Mouse (Mus musculus): Measurements from ENCODE around the gene Tbc1d2b. TPM values are rescaled to one million over a fixed set of nuclear protein-coding genes. Genes with fewer than 3 reads are reported as not detected.
A peak's percentile ranks its signal among the peaks of the same experiment; 100 is the strongest.

The Tbc1d2b gene
- polyA plus RNA-seq, 1 experiment from 2014 or later = 20.1 TPM

DNA sequence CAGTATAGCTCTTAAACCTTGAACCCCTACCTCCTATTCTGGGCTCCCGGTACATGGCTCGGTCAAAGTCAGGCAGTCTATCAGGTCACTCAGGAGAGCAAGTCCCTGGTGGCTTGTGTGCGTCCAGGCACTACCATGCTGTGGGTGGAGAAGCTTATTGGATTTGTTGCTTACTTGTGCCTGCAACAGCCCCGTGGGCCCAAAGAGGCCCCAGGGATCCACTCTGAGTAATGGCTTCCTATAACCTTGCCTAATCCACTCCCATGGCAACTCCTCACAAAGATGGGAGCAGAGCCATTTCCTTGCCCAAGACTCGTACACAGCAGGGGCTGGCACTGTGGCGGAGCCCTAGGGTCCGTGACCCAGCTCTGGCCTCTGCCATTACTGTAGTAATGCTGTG lies 69.5 kb downstream of the Tbc1d2b start:
- Histone ChIP-seq H3K36me3 (peaks cover 25% of the 10 kb centered on the region), H3K27ac (replicated peaks) (no peak overlapping the region), H3K9ac (no peak overlapping the region), H3K4me2 (replicated peaks) (no peak overlapping the region), H3K27me3 (no peaks in the 10 kb centered on the region), H3K9me3 (replicated peaks) (no peaks in the 10 kb centered on the region), H3K4me3 (replicated peaks) (no peak overlapping the region), H3K4me1 (peaks cover 14% of the 10 kb centered on the region; the same call in 1 of the 2 replicates)
- WGBS = 82% methylated on average over 7 of the region's 7 CpGs
- peak; percentile 9; the same call in 1 of the 2 replicates for ATAC-seq (ENCODE audit: insufficient number of reproducible peaks, low FRiP score, low TSS enrichment, low read depth)

DNA sequence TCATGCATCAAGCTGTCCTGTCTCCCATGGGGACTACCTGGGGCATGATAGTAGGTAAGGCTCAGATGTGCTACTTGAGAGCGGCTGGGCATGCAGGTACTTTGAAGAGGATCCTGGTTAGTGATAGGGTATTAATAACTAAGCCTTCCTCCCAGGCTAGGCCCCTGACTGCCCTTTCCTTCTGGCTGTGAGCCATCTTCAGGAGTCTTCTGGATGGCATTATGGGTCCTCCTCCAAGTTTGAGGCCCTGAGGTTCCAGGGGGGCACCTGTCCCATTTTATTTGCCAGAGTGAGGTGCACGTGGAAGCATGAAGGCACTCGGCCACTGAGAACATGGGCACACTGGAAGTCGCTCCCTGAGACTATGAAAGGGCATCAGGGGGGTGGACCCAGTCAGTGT lies 70.1 kb downstream of the Tbc1d2b start:
- no peaks in the 10 kb centered on the region for H3K9me3 ChIP-seq (replicated peaks)
- no peak for ATAC-seq (ENCODE audit: insufficient number of reproducible peaks, low FRiP score, low TSS enrichment, low read depth)
- no peak overlapping the region for H3K27ac ChIP-seq (replicated peaks)
- no peaks in the 10 kb centered on the region for H3K27me3 ChIP-seq
- 89% methylated on average over 4 of the region's 4 CpGs for WGBS
- H3K4me1 ChIP-seq = peaks cover 14% of the 10 kb centered on the region; the same call in 1 of the 2 replicates
- H3K9ac ChIP-seq = no peak overlapping the region
- no peak overlapping the region for H3K4me3 ChIP-seq (replicated peaks)
- H3K4me2 ChIP-seq (replicated peaks) = no peak overlapping the region
- peaks cover 21% of the 10 kb centered on the region for H3K36me3 ChIP-seq

DNA sequence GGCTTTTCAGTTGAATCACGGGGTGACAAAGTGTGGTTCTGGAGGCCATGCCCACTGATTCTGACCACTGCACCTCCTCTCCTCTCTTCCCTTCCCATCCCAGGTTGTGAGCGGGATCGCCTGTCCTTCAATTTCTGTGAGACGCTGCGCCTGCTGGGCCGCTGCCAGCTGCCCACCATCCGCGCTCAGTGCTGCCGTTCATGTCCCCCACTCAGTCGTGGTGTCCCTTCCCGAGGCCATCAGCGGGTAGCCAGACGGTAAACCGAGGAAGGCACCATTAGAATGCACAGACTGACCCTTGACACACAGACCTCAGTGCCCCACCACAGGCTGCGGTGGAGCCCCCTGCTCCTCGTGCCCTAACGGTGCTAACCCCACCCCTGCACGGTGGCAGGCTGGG lies 71.0 kb downstream of the Tbc1d2b start:
- peaks cover 12% of the 10 kb centered on the region for H3K36me3 ChIP-seq
- H3K9me3 ChIP-seq (replicated peaks) = no peaks in the 10 kb centered on the region

DNA sequence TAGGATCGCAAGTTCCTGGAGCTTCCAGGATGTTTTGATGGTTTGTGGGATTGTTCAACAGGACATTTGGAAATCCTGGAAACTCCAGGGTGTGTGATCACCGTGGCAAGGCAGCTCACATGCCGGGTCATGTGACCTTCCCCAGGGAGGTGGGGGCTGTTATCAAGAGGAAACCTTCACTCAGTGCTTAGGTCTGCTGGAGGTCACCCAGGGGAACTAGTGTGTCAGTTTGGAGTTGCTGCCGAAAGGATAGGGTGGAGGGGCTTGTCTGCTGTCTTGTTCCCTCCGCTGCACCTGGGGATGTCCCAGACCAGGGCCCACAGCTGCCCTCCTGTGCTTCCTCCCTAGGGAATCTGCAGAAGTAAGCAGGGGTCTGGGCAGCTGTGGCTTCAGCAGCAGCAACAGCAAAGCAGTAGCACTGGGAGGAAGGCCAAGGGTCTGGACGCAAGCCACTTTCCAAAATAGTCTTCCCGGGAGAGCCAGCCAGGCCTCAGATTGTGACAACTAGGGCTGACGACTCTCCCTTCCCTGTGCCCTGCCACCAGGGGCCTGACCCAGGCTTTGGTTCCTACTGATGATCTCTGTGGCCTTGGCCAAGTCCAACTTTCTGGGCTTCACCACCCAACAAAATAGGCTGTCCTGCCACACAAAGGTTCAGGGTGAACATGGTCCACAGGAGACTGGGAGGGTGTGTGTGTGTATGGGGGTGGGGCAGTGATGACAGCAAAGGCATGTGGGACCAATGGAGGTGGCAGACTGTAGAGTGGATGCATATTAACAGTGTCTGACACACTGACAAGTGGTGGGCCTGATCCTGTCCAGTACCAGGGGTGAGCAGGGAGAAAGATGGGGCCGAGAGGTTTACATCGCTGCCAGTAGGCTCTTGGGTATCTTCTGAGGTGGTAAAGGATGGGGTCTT lies 71.8 kb downstream of the Tbc1d2b start:
- Histone ChIP-seq H3K4me2 (replicated peaks) (no peak overlapping the region), H3K9me3 (replicated peaks) (no peaks in the 10 kb centered on the region), H3K36me3 (peaks cover 4% of the 10 kb centered on the region), H3K4me3 (replicated peaks) (no peak overlapping the region), H3K27ac (replicated peaks) (0 out of 2 replicates have a peak overlapping the region, but pooled peaks have one; percentile 4), H3K9ac (no peak overlapping the region), H3K4me1 (peaks cover 14% of the 10 kb centered on the region; the same call in 1 of the 2 replicates), H3K27me3 (no peaks in the 10 kb centered on the region)
- 65% methylated on average over 10 of the region's 10 CpGs for WGBS
- peak; percentile 7; the same call in 1 of the 2 replicates for ATAC-seq (ENCODE audit: insufficient number of reproducible peaks, low FRiP score, low TSS enrichment, low read depth)

More for the DNA sequence above, 71.0 kb downstream of the Tbc1d2b start:
- no peaks in the 10 kb centered on the region for H3K27me3 ChIP-seq
- no peak overlapping the region for H3K27ac ChIP-seq (replicated peaks)
- no peak overlapping the region for H3K4me2 ChIP-seq (replicated peaks)
- H3K4me1 ChIP-seq = peaks cover 14% of the 10 kb centered on the region; the same call in 1 of the 2 replicates
- ATAC-seq (ENCODE audit: insufficient number of reproducible peaks, low FRiP score, low TSS enrichment, low read depth) = no peak
- WGBS = 94% methylated on average over 18 of the region's 18 CpGs
- no peak overlapping the region for H3K9ac ChIP-seq
- H3K4me3 ChIP-seq (replicated peaks) = no peak overlapping the region

DNA sequence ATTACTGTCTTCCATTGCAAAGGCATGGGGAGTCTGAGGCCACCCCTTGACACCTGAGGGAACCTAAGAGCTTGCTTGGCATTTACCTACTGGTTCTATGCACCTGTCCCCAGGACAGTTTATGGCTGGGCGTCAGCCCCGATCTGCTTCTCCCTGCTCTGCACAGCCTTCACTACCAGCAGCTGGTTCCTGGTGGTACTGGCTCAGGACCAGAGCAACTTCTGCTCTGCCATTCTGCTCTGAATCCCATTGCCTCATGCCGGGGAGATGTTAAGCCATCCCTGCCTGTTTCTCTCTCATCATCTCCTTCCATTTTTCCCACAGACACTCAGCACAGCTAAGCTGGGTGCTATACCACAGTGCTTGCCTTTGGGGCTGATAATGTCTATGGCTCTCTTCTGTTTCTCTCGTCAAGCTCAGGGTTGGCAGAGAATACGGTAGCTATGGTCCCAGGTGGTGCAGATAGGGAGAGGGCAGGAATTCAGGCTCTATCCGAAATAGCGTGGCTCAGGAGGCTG lies 72.7 kb downstream of the Tbc1d2b start:
- Histone ChIP-seq H3K27ac (replicated peaks) (no peak overlapping the region), H3K9me3 (replicated peaks) (no peaks in the 10 kb centered on the region), H3K4me1 (peaks cover 14% of the 10 kb centered on the region; the same call in 1 of the 2 replicates), H3K27me3 (no peaks in the 10 kb centered on the region), H3K9ac (no peak overlapping the region), H3K36me3 (peaks cover 6% of the 10 kb centered on the region), H3K4me3 (replicated peaks) (no peak overlapping the region), H3K4me2 (replicated peaks) (no peak overlapping the region)
- ATAC-seq (ENCODE audit: insufficient number of reproducible peaks, low FRiP score, low TSS enrichment, low read depth) = no peak
- WGBS = 78% methylated on average over 7 of the region's 7 CpGs

DNA sequence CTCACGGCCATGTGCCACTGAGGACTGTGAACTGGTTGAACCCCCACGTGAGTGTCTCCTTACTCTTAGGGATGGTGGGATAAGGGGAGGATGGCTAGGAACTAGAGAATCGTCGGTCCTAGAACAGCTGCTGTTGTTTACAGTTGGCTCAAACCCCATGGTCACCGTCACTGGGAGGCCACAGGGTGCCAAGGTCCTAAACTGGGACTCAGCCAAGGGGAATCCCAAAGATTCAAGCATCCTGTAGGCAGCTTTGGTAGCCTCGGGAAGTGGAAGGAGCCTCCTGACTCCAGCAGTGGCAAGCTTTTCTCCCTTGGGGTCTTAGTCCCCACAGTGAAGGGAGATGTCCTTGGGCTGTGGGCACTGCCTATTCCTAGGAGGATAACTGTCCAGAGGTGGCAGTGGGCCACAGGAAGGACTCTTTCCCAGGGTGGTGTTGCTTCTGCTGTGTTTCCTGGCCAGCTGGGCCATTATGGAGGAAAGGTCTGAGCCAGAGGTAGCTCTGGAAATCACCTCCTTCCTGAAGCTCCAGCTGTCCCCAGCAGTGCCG lies 73.4 kb downstream of the Tbc1d2b start:
- peaks cover 14% of the 10 kb centered on the region; the same call in 1 of the 2 replicates for H3K4me1 ChIP-seq
- no peak overlapping the region for H3K4me3 ChIP-seq (replicated peaks)
- ATAC-seq (ENCODE audit: insufficient number of reproducible peaks, low FRiP score, low TSS enrichment, low read depth) = no peak
- H3K9ac ChIP-seq = no peak overlapping the region
- no peak overlapping the region for H3K27ac ChIP-seq (replicated peaks)
- H3K9me3 ChIP-seq (replicated peaks) = no peaks in the 10 kb centered on the region
- H3K4me2 ChIP-seq (replicated peaks) = no peak overlapping the region
- no peaks in the 10 kb centered on the region for H3K27me3 ChIP-seq
- peaks cover 14% of the 10 kb centered on the region for H3K36me3 ChIP-seq
- 79% methylated on average over 7 of the region's 7 CpGs for WGBS

DNA sequence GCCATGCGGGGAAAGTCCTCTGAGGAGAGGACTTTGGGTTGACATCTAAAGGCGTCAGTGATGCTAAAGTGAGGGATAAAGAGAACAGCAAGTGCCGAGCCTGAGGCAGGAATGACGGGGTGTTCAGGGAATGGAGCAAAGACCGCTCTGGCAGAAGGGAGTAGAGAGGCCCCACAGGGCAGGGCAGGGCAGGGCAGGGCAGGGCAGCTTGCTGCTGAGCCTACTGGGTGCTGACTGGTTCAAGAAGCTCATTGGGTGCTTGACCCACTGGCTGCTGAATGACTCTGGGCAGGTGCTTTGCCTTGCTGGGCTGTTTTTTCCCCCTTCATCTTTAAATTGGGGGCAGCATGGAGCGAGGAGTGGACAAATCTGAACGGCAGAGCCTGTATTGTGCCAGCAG lies 74.3 kb downstream of the Tbc1d2b start:
- ATAC-seq (ENCODE audit: insufficient number of reproducible peaks, low FRiP score, low TSS enrichment, low read depth) = no peak
- no peak overlapping the region for H3K4me2 ChIP-seq (replicated peaks)
- H3K4me3 ChIP-seq (replicated peaks) = no peak overlapping the region
- H3K4me1 ChIP-seq = peaks cover 10% of the 10 kb centered on the region; the same call in 1 of the 2 replicates
- H3K27me3 ChIP-seq = no peaks in the 10 kb centered on the region
- 85% methylated on average over 7 of the region's 7 CpGs for WGBS
- H3K36me3 ChIP-seq = peaks cover 15% of the 10 kb centered on the region
- H3K9ac ChIP-seq = no peak overlapping the region
- no peak overlapping the region for H3K27ac ChIP-seq (replicated peaks)
- no peaks in the 10 kb centered on the region for H3K9me3 ChIP-seq (replicated peaks)

DNA sequence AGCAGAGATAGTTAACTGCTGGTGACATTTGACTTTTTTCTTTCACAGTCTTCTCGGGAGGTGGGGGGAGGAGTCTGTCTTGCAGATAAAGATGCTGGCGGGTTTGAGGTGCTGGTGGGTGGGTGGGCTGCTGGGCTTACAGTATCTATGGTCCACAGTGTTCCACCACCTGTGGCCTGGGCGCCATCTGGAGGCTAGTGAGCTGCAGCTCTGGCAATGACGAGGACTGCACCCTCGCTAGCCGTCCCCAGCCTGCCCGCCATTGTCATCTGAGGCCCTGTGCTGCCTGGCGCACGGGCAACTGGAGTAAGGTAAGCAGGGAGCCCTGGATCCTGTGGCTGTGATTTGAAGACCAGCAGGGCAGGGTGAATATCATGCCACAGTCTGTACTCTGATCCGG lies 75.6 kb downstream of the Tbc1d2b start:
- no peak overlapping the region for H3K4me2 ChIP-seq (replicated peaks)
- no peak overlapping the region for H3K9ac ChIP-seq
- no peaks in the 10 kb centered on the region for H3K27me3 ChIP-seq
- H3K4me3 ChIP-seq (replicated peaks) = no peak overlapping the region
- H3K36me3 ChIP-seq = peaks cover 15% of the 10 kb centered on the region
- ATAC-seq (ENCODE audit: insufficient number of reproducible peaks, low FRiP score, low TSS enrichment, low read depth) = no peak
- 77% methylated on average over 10 of the region's 10 CpGs for WGBS
- no peaks in the 10 kb centered on the region for H3K9me3 ChIP-seq (replicated peaks)
- no peak overlapping the region for H3K27ac ChIP-seq (replicated peaks)
- H3K4me1 ChIP-seq = peaks cover 9% of the 10 kb centered on the region; the same call in 1 of the 2 replicates

DNA sequence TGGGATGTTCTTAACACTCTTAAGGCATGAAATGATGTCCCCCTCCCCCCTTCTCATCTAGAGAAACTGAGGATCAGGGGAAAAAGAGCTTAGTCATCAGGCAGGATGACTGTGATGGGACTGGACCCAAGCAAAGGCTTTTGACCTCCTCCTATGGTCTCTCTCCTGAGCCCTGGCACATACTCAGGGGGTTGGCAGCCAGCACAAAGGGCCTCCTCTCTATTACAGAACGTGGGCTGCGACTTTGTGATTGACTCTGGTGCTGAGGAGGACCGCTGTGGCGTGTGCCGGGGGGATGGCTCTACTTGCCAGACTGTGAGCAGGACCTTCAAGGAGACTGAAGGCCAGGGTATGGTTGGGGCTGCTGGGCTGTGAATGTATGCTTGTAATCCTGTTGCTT lies 81.2 kb downstream of the Tbc1d2b start:
- Histone ChIP-seq H3K36me3 (peaks cover 25% of the 10 kb centered on the region; the same call in 1 of the 2 replicates), H3K27ac (replicated peaks) (no peak overlapping the region), H3K4me2 (replicated peaks) (no peak overlapping the region), H3K9me3 (replicated peaks) (no peaks in the 10 kb centered on the region), H3K4me3 (replicated peaks) (no peak overlapping the region), H3K27me3 (no peaks in the 10 kb centered on the region), H3K9ac (no peak overlapping the region), H3K4me1 (no peaks in the 10 kb centered on the region)
- WGBS = 79% methylated on average over 5 of the region's 5 CpGs
- no peak for ATAC-seq (ENCODE audit: insufficient number of reproducible peaks, low FRiP score, low TSS enrichment, low read depth)

- H3K4me2 ChIP-seq (replicated peaks) = no peak overlapping the region
- peaks cover 5% of the 10 kb centered on the region; the same call in 1 of the 2 replicates for H3K4me1 ChIP-seq
- no peak overlapping the region for H3K4me3 ChIP-seq (replicated peaks)
- no peaks in the 10 kb centered on the region for H3K27me3 ChIP-seq
- no peak overlapping the region for H3K27ac ChIP-seq (replicated peaks)
- no peak for ATAC-seq (ENCODE audit: insufficient number of reproducible peaks, low FRiP score, low TSS enrichment, low read depth)
- H3K9me3 ChIP-seq (replicated peaks) = no peaks in the 10 kb centered on the region
- 95% methylated on average over 4 of the region's 4 CpGs for WGBS
- H3K9ac ChIP-seq = no peak overlapping the region
- H3K36me3 ChIP-seq = peaks cover 25% of the 10 kb centered on the region; the same call in 1 of the 2 replicates
Measured at GRCm38 (mm10) chr9:90188893-90189292, 81.7 kb downstream of the Tbc1d2b start.

GRCm38 (mm10) chr9:90185356-90185910 lies 85.2 kb downstream of the Tbc1d2b start:
- WGBS = 79% methylated on average over 8 of the region's 8 CpGs
- no peak for ATAC-seq (ENCODE audit: insufficient number of reproducible peaks, low FRiP score, low TSS enrichment, low read depth)
- Histone ChIP-seq H3K4me2 (replicated peaks) (no peak overlapping the region), H3K9me3 (replicated peaks) (no peaks in the 10 kb centered on the region), H3K27me3 (no peaks in the 10 kb centered on the region), H3K36me3 (peaks cover 10% of the 10 kb centered on the region; the same call in 1 of the 2 replicates), H3K9ac (no peak overlapping the region), H3K27ac (replicated peaks) (no peak overlapping the region), H3K4me1 (peaks cover 12% of the 10 kb centered on the region), H3K4me3 (replicated peaks) (no peak overlapping the region)

Data from embryonic facial prominence, embryonic 15.5 days (tissue).